Comparison of ENCODE assay signal across 13 mouse cellular contexts in genomic region chr2:101967152-101967551, GRCm38 (mm10).
DNase-seq lines count a peak whose midpoint lies in the region; ATAC-seq lines count a peak whose summit lies in the region.
"Had no signal": no experiment of that assay in that cellular context is flagged by ENCODE, and none has a peak within 500 bp of the region (broad histone marks: within the 10 kb centered on the region; RNA-seq: fewer than 3 reads in every experiment).

No protein-coding gene starts in this region.

- H3K36me3 ChIP-seq in liver, embryonic 11.5 days (ENCODE audit: control insufficient read depth, insufficient read depth, low read length) = no peaks in the 10 kb centered on the region
- no peaks in the 10 kb centered on the region for H3K36me3 ChIP-seq in intestine, embryonic 16.5 days (ENCODE audit: control insufficient read depth, insufficient read depth, low read length)
- H3K36me3 ChIP-seq in midbrain, embryonic 14.5 days (ENCODE audit: control insufficient read depth, insufficient read depth, low read length) = no peaks in the 10 kb centered on the region
- H3K36me3 ChIP-seq: embryonic facial prominence, embryonic 15.5 days had no signal

- H3K27ac ChIP-seq in liver, embryonic 11.5 days (ENCODE audit: low read depth, low read length) = 0 out of 2 replicates have a peak overlapping the region, but pooled peaks have one; percentile 38
- peak overlapping the region; percentile 67 for H3K27ac ChIP-seq in intestine, embryonic 16.5 days (ENCODE audit: low read length)
- H3K27ac ChIP-seq in midbrain, embryonic 14.5 days (replicated peaks; ENCODE audit: low read depth, low read length) = peak overlapping the region; percentile 63
- H3K27ac ChIP-seq: embryonic facial prominence, embryonic 15.5 days had no signal

- no peak for ATAC-seq in liver, embryonic 11.5 days (replicated peaks; ENCODE audit: low FRiP score)
- 0 out of 2 replicates have a peak, but pooled peaks have one; percentile 7 for ATAC-seq in intestine, embryonic 16.5 days
- ATAC-seq in midbrain, embryonic 14.5 days (ENCODE audit: low FRiP score, low TSS enrichment) = no peak

- peaks cover 16% of the 10 kb centered on the region for H3K4me1 ChIP-seq in liver, embryonic 11.5 days (replicated peaks; ENCODE audit: control insufficient read depth, insufficient read depth, low read length)
- H3K4me1 ChIP-seq in intestine, embryonic 16.5 days (ENCODE audit: control insufficient read depth, insufficient read depth, low read length) = peaks cover 15% of the 10 kb centered on the region
- peaks cover 37% of the 10 kb centered on the region for H3K4me1 ChIP-seq in midbrain, embryonic 14.5 days (ENCODE audit: control insufficient read depth, insufficient read depth, low read length)

- DNase-seq in heart, adult 11 months = peak; percentile 50
- no peak for DNase-seq in heart, postnatal 10 days
- no peak for DNase-seq in liver, embryonic 11.5 days (ENCODE audit: low spot score)
- no peak for DNase-seq in liver
- peak; percentile 42 for DNase-seq in midbrain, embryonic 14.5 days
- DNase-seq in layer of hippocampus, postnatal 10 days (ENCODE audit: low spot score in 2 of 2) = no peak
- DNase-seq in lung, postnatal 4 days = no peak
- DNase-seq: adrenal gland, postnatal 10 days; B cell, adult 2 months; cerebellum, adult 9-10 months; gastrocnemius, postnatal 10 days had no signal

- 64% methylated on average over 7 of the region's 7 CpGs for WGBS in liver, embryonic 11.5 days
- 55% methylated on average over 7 of the region's 7 CpGs for WGBS in intestine, embryonic 16.5 days
- 10% methylated on average over 7 of the region's 7 CpGs for WGBS in midbrain, embryonic 14.5 days

- intact Hi-C loops in heart, postnatal 10 days (cut with DNase I) = no loop called here

- H3K4me2 ChIP-seq in liver, embryonic 11.5 days = no peak overlapping the region
- no peak overlapping the region for H3K4me2 ChIP-seq in intestine, embryonic 16.5 days (ENCODE audit: low read depth, low read length)
- no peak overlapping the region for H3K4me2 ChIP-seq in midbrain, embryonic 14.5 days (ENCODE audit: low read length)
- H3K4me2 ChIP-seq: embryonic facial prominence, embryonic 15.5 days had no signal

- H3K9ac ChIP-seq in liver, embryonic 11.5 days (ENCODE audit: low read depth, low read length) = no peak overlapping the region
- no peak overlapping the region for H3K9ac ChIP-seq in intestine, embryonic 16.5 days (ENCODE audit: low read depth, low read length)
- H3K9ac ChIP-seq in midbrain, embryonic 14.5 days (replicated peaks; ENCODE audit: low read length) = peak overlapping the region; percentile 4; the same call in 1 of the 2 replicates
- H3K9ac ChIP-seq: embryonic facial prominence, embryonic 15.5 days had no signal

- no peaks in the 10 kb centered on the region for H3K9me3 ChIP-seq in liver, embryonic 11.5 days (ENCODE audit: control insufficient read depth, low read length)
- H3K9me3 ChIP-seq in intestine, embryonic 16.5 days (ENCODE audit: control insufficient read depth, low read length) = no peaks in the 10 kb centered on the region
- H3K9me3 ChIP-seq in midbrain, embryonic 14.5 days (ENCODE audit: control insufficient read depth, low read length) = no peaks in the 10 kb centered on the region
- H3K9me3 ChIP-seq: embryonic facial prominence, embryonic 15.5 days had no signal

- no peak overlapping the region for H3K4me3 ChIP-seq in liver, embryonic 11.5 days (ENCODE audit: low read depth, low read length)
- H3K4me3 ChIP-seq in intestine, embryonic 16.5 days (ENCODE audit: low read length) = no peak overlapping the region
- no peak overlapping the region for H3K4me3 ChIP-seq in midbrain, embryonic 14.5 days (replicated peaks; ENCODE audit: low read depth, low read length)
- H3K4me3 ChIP-seq: embryonic facial prominence, embryonic 15.5 days had no signal

- H3K27me3 ChIP-seq in liver, embryonic 11.5 days (replicated peaks; ENCODE audit: control insufficient read depth, insufficient read depth, low read length) = no peaks in the 10 kb centered on the region
- no peaks in the 10 kb centered on the region for H3K27me3 ChIP-seq in intestine, embryonic 16.5 days (replicated peaks; ENCODE audit: control insufficient read depth, insufficient read depth, low read length)
- no peaks in the 10 kb centered on the region for H3K27me3 ChIP-seq in midbrain, embryonic 14.5 days (ENCODE audit: control insufficient read depth, insufficient read depth, low read length)
- H3K27me3 ChIP-seq: embryonic facial prominence, embryonic 15.5 days had no signal

Comparison
In these comparisons a context has a peak if more than half of its experiments do, and no peak if none do; other contexts are left out.
1. DNase-seq: peak in heart, adult 11 months (single experiment) and midbrain, embryonic 14.5 days (single experiment); none in heart, postnatal 10 days (0 of 2), liver, embryonic 11.5 days (single experiment), liver (single experiment), layer of hippocampus, postnatal 10 days (0 of 2) and lung, postnatal 4 days (0 of 2).
2. Peak in every context shown above with its lines, with median percentiles within 50 percentile points of each other: H3K27ac ChIP-seq.